Mouse (Mus musculus) kidney, embryonic 16.5 days (tissue): Measurements from ENCODE around the gene Irgm2. TPM values are rescaled to one million over a fixed set of nuclear protein-coding genes. Genes with fewer than 3 reads are reported as not detected.
"Not testable (repeated sequence)": the region's sequence is repeated elsewhere in the genome, so short reads cannot be mapped to it uniquely, and the experiment has no call there.

ENCODE experiments used
- ATAC-seq: fragments of 200-750 bp; cut with Nextera tagmentation; 2 replicates; pipeline ENCODE4 v1.8.0; 2017; ENCODE audit warnings: moderate TSS enrichment; ENCODE audit not compliant: low FRiP score, low TSS enrichment
- H3K27ac ChIP-seq: fragments of 300-500 bp; sonication (generic); 2 replicates; pipeline ENCODE4 v1.5.1; 2014; ENCODE audit warnings: low read length
- H3K27me3 ChIP-seq: fragments of 300-500 bp; sonication (generic); 2 replicates; pipeline ENCODE4 v1.6.1; 2014; ENCODE audit warnings: low read length, control low read depth, mixed read lengths; ENCODE audit not compliant: insufficient read depth
- H3K36me3 ChIP-seq: fragments of 300-500 bp; sonication (generic); 2 replicates; pipeline ENCODE4 v1.6.1; 2014; ENCODE audit warnings: low read length, control low read depth, mixed read lengths; ENCODE audit not compliant: insufficient read depth
- H3K4me1 ChIP-seq: fragments of 300-500 bp; sonication (generic); 2 replicates; pipeline ENCODE4 v1.6.1; 2014; ENCODE audit warnings: low read length, control low read depth, mixed read lengths; ENCODE audit not compliant: insufficient read depth
- H3K4me2 ChIP-seq: fragments of 300-500 bp; sonication (generic); replicated peaks from 2 replicates; pipeline ENCODE4 v1.6.1; 2014; ENCODE audit warnings: low read depth, low read length
- H3K4me3 ChIP-seq: fragments of 300-500 bp; sonication (generic); 2 replicates; pipeline ENCODE4 v1.5.1; 2014; ENCODE audit warnings: mild to moderate bottlenecking, low read length
- H3K9ac ChIP-seq: fragments of 300-500 bp; sonication (generic); replicated peaks from 2 replicates; pipeline ENCODE4 v1.6.1; 2014; ENCODE audit warnings: low read length
- H3K9me3 ChIP-seq: fragments of 300-500 bp; sonication (generic); 2 replicates; pipeline ENCODE4 v1.6.1; 2016; ENCODE audit warnings: low read length, control low read depth
- WGBS: fragments of 180-500 bp; shearing (Covaris S2); extraction: QIAGEN DNeasy Blood & Tissue Kit; methylation state at CpG from one replicate; pipeline ENCODE4 v1.1.7; 2014; 5-methylcytosine and 5-hydroxymethylcytosine counted together
- polyA plus RNA-seq: library from polyadenylated mRNA; unstranded; fragments of >200 nt; fragmentation: Nextera tagmentation; extraction: Ambion mirVana; gene quantifications from 2 replicates; pipeline ENCODE4 v1.2.1, GENCODE M21; 2015

The Irgm2 gene
- polyA plus RNA-seq, 1 experiment from 2014 or later, result 2.7 TPM

DNA sequence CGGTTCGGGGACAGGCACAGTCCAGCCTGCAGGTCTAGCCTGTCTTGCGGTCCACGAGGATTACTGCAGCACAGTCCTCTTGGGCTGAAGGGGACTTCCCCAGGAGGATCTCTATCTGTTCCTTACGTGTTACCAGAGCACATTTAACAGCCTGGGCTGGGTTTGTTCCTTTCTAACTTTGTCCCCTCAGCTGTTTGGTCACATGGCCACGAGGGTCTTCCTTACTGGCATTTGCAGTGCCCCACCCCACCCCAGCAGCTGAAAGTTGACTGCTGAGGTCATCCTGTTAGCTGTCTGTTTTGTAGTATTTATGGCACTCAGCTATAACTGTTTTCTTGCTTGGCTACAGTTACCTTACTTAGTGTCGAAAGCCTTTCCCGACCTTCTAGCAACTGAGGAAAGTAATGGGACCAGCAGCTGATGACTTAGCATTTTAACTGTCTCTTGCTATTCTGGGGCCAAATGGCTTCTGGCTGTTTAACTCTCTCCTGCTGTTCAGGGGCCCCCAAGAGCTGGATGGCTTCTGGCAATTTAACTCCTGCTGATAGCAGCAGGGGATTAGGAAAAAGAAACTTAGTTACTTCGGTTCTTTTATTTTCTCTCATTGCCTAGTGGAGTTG, 11.8 kb downstream of the Irgm2 start:
- H3K27me3 ChIP-seq, result no peaks in the 10 kb centered on the region
- 0 out of 2 replicates have a peak, but pooled peaks cover 4% of the 10 kb centered on the region for H3K4me1 ChIP-seq
- WGBS, result 24% methylated on average over 9 of the region's 9 CpGs
- H3K27ac ChIP-seq, result no peak overlapping the region
- H3K36me3 ChIP-seq, result no peaks in the 10 kb centered on the region
- no peaks in the 10 kb centered on the region for H3K9me3 ChIP-seq
- no peak overlapping the region for H3K9ac ChIP-seq
- H3K4me3 ChIP-seq, result no peak overlapping the region
- no peak overlapping the region for H3K4me2 ChIP-seq
- 0 out of 2 replicates have a peak, but pooled peaks have one; percentile 24 for ATAC-seq

DNA sequence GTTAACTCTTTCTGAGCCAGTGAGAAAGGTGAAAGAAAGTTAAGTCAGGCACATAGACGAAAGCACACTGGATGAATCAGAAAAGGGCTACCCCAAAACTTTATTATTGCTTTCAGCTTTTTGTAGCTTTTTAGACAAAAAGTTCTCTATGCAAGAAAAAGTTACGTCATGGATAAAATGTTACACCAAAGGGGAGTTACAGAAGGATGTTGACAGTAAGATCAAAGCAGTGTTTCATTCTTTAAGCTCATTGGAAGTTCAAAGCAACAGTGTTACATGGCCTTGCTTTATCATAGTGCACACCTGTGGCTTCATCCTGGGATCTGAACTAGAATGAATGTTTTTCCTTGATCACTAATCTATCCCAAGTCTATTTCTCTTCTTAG, 12.3 kb downstream of the Irgm2 start:
- Histone ChIP-seq H3K9ac (no peak overlapping the region), H3K27ac (no peak overlapping the region), H3K4me1 (0 out of 2 replicates have a peak, but pooled peaks cover 4% of the 10 kb centered on the region), H3K27me3 (no peaks in the 10 kb centered on the region), H3K4me3 (no peak overlapping the region), H3K4me2 (no peak overlapping the region), H3K9me3 (no peaks in the 10 kb centered on the region), H3K36me3 (no peaks in the 10 kb centered on the region)
- no peak for ATAC-seq
- 27% methylated on average over 2 of the region's 2 CpGs for WGBS

DNA sequence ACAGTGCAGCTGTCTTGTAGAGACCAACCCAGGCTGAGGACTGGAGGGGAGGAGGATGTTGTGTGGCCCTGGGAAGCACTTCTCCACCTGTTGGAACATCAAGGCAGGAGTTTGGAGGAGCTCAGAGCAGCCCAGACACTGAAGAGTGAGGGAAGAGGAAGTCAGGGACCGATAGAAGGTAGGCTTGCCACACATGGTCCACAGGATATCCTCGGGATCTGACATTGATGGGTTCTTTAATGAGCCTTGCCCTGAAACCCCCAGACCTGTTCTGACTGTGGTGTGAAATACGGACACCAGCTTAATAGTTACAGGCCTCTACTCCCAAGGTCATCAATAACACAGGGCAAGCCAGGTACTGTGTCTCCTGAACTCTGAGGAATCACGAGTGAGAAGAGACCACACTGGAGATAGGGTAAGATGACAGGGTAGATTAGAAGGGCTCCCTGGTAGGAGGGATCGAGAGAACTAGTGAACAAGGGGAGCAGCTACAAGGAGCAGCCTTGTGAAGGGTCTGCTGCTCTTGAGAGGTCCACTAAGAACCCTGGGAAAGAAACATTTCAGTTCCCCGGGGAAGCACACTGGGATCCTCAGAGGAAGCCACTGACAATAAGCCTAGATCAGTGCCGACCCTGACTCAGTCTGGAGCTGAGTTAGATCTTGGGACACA, 14.4 kb downstream of the Irgm2 start:
- 0 out of 2 replicates have a peak, but pooled peaks cover 4% of the 10 kb centered on the region for H3K4me1 ChIP-seq
- 82% methylated on average over 7 of the region's 7 CpGs for WGBS

DNA sequence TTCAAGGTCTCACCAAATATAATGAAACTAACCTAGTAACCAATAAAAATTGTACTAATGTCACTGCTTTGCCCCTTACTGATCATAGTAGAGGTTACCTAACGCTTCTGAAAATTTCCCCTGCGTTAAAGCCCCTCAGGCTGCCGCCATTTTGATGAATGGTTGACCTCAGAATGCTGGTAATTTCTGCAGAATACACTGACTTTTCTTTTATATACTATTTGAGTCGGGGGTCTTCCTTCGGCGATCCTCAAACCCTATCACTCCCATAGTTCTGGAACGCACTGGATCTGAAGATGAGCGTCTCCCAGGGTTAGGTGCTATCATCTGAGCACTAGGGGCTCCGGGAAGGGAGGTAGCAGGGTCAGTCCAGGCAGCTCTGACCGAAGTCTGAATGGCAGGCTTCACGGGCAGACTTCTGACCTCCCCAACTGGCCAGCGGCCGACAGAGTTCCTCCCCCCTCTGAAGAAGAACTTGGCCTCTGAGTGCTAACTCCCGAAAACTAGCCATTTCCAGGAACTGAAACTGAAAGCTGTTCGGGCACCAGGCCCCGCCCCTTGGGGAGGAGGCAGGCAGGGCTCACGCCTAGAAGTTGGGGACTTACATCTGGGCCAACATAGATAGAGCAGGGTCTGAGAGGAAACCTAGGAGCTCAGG, 15.1 kb downstream of the Irgm2 start:
- WGBS, result 30% methylated on average over 16 of the region's 17 CpGs
- no peaks in the 10 kb centered on the region for H3K27me3 ChIP-seq
- no peaks in the 10 kb centered on the region for H3K36me3 ChIP-seq
- H3K4me1 ChIP-seq, result 0 out of 2 replicates have a peak, but pooled peaks cover 4% of the 10 kb centered on the region
- peak overlapping the region; percentile 54 for H3K4me3 ChIP-seq
- peak; percentile 86 for ATAC-seq
- no peak overlapping the region for H3K27ac ChIP-seq
- H3K4me2 ChIP-seq, result peak overlapping the region; percentile 63
- H3K9me3 ChIP-seq, result no peaks in the 10 kb centered on the region
- peak overlapping the region; percentile 69 for H3K9ac ChIP-seq

More for the DNA sequence above, 14.4 kb downstream of the Irgm2 start:
- Histone ChIP-seq H3K9ac (no peak overlapping the region), H3K27ac (no peak overlapping the region), H3K27me3 (no peaks in the 10 kb centered on the region), H3K9me3 (no peaks in the 10 kb centered on the region), H3K4me3 (no peak overlapping the region), H3K4me2 (no peak overlapping the region), H3K36me3 (no peaks in the 10 kb centered on the region)
- no peak for ATAC-seq

DNA sequence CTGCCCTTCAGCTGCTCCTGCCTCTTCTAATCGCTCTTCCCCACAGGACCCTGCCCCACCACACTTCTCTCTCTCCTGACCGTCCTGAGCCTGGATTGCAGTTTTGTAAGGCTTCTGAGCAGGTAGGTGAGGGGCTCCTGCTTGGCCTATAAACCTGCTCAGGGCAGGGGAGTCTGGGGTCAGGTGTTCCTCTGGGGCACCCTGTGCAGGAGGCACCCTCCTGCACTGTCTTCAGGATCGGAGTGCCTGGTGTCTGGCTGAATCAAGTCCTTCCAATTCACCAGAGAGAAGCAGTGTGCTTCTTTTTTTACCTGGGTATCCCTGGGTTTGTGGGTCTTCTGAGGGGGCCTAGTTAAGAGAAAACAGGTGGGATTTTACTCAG, 15.6 kb downstream of the Irgm2 start:
- not testable (repeated sequence) for H3K9me3 ChIP-seq, H3K4me1 ChIP-seq, H3K36me3 ChIP-seq, H3K9ac ChIP-seq, H3K27ac ChIP-seq, H3K27me3 ChIP-seq
- peak overlapping the region; percentile 63 for H3K4me2 ChIP-seq
- peak overlapping the region; percentile 54 for H3K4me3 ChIP-seq
- WGBS, result 47% methylated on average over 1 of the region's 3 CpGs
- ATAC-seq, result peak; percentile 58; the same call in 1 of the 2 replicates

DNA sequence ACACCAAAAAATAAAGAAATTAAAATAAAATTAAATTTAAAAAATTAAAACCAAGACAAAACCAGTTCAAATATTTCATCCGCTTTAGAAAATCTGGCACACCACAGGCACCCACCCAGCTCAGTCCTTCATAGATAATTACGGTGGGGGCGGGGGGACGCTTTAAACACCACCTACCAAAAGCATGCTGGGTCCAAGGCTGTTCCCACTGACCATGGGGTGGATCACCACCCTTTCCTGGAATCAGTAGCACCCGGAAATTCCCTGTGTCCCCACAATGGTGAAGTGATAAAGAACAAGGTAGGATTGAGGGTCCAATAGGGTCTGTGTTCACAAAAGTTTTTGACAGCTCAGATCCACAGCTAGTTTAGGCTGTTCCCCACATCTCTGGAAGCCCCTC, 16.4 kb downstream of the Irgm2 start:
- H3K36me3 ChIP-seq, result no peaks in the 10 kb centered on the region
- 90% methylated on average over 5 of the region's 5 CpGs for WGBS
- no peak overlapping the region for H3K9ac ChIP-seq
- H3K27me3 ChIP-seq, result no peaks in the 10 kb centered on the region
- H3K4me1 ChIP-seq, result 0 out of 2 replicates have a peak, but pooled peaks cover 4% of the 10 kb centered on the region
- H3K9me3 ChIP-seq, result no peaks in the 10 kb centered on the region
- H3K4me3 ChIP-seq, result no peak overlapping the region
- ATAC-seq, result no peak
- H3K4me2 ChIP-seq, result no peak overlapping the region
- no peak overlapping the region for H3K27ac ChIP-seq

DNA sequence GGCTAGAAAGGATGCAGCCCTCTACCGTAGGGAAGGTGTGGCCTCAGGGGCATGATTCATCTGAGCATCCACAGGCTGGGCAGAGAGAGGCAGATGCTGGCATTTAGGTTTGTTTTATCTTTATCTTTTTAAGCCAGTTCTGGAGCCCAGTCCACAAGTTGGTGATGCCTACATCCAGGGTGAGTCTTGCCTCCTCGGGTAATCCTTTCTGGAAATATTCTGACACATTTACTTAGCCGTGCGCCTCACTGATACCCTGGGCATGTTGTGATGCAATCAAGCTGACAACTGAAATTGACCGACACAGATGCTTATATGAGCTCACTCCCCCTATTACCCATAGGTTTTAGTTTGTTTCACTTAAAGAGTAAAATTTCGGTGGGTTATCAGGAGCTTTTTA, 17.4 kb downstream of the Irgm2 start:
- H3K4me2 ChIP-seq, result no peak overlapping the region
- H3K9me3 ChIP-seq, result no peaks in the 10 kb centered on the region
- H3K4me1 ChIP-seq, result 0 out of 2 replicates have a peak, but pooled peaks cover 4% of the 10 kb centered on the region
- no peaks in the 10 kb centered on the region for H3K27me3 ChIP-seq
- no peaks in the 10 kb centered on the region for H3K36me3 ChIP-seq
- 82% methylated on average over 6 of the region's 6 CpGs for WGBS
- H3K9ac ChIP-seq, result no peak overlapping the region
- no peak overlapping the region for H3K27ac ChIP-seq
- no peak overlapping the region for H3K4me3 ChIP-seq
- ATAC-seq, result no peak

DNA sequence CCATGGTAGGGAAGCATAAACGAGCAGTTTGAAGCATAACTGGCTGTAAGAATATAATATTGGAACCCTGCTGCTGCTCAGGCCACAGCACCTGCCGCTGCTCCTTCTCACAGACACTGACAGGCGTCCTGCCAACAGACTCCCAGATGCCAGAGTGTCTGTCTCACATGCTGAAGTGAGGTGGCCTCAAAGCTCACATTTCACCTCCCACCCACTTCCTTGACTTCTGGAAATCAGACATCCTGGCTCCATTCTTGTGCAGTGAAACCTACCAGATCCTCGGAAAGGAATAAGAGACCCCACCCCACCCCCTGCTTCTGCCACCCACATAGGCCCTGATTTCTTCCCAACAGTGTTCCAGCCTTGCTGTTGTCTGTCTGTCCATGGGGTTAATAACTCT, 24.3 kb downstream of the Irgm2 start:
- Histone ChIP-seq H3K27me3 (no peaks in the 10 kb centered on the region), H3K27ac (peak overlapping the region; percentile 63), H3K4me2 (no peak overlapping the region), H3K9ac (no peak overlapping the region), H3K4me1 (peaks cover 22% of the 10 kb centered on the region), H3K4me3 (no peak overlapping the region), H3K36me3 (no peaks in the 10 kb centered on the region), H3K9me3 (no peaks in the 10 kb centered on the region)
- WGBS, result 20% methylated on average over 4 of the region's 4 CpGs
- 0 out of 2 replicates have a peak, but pooled peaks have one; percentile 10 for ATAC-seq

DNA sequence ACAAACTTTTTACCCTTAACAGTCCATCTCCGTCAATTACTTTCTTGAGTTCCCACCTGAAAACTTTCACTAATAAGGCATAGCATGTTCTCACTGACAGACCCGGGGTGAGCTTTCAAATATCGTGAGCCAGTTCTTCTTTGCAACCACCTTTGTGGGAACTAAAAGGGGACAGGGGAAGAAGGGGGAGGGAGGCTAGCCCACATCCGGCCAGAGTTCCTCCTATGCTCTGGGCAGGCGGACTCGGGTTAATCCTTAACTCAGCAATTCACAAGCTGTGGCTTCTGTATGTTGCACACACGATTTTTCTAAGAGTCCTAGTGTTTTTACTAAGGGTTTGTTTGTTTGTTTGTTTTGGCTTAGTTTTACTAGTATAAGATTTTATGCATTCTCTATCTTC, 24.9 kb downstream of the Irgm2 start:
- H3K27me3 ChIP-seq, result no peaks in the 10 kb centered on the region
- H3K4me2 ChIP-seq, result no peak overlapping the region
- peak; percentile 69; the same call in 1 of the 2 replicates for ATAC-seq
- H3K9ac ChIP-seq, result no peak overlapping the region
- H3K27ac ChIP-seq, result peak overlapping the region; percentile 63
- no peak overlapping the region for H3K4me3 ChIP-seq
- WGBS, result 38% methylated on average over 7 of the region's 7 CpGs
- H3K36me3 ChIP-seq, result no peaks in the 10 kb centered on the region
- peaks cover 22% of the 10 kb centered on the region for H3K4me1 ChIP-seq
- no peaks in the 10 kb centered on the region for H3K9me3 ChIP-seq

DNA sequence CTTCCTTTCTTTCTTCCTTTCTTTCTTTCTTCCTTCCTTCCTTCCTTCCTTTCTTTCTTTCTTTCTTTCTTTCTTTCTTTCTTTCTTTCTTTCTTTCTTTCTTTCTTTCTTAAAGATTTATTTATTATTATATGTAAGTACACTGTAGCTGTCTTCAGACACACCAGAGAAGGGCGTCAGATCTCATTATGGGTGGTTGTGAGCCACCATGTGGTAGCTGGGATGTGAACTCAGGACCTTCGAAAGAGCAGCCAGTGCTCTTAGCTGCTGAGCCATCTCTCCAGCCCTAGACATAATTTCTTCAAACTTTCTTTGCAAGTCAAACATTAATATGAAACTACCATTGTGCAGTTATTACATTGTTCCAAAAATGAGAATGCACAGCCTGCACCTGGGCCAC, 25.5 kb downstream of the Irgm2 start:
- H3K27me3 ChIP-seq, H3K9me3 ChIP-seq, H3K9ac ChIP-seq, H3K36me3 ChIP-seq, ATAC-seq, H3K4me3 ChIP-seq, H3K4me2 ChIP-seq: not testable (repeated sequence)
- 69% methylated on average over 2 of the region's 2 CpGs for WGBS
- Histone ChIP-seq H3K27ac (peak overlapping the region; percentile 62; the same call in 1 of the 2 replicates), H3K4me1 (peaks cover 22% of the 10 kb centered on the region)
